Mouse (Mus musculus) limb, embryonic 11.5 days (tissue): ENCODE measurements around the gene Ntm. TPM values are rescaled to one million over a fixed set of nuclear protein-coding genes. Genes with fewer than 3 reads are reported as not detected.

Experiments
- ATAC-seq: fragments of 200-750 bp; cut with Nextera tagmentation; 2 replicates; pipeline ENCODE4 v1.8.0; 2017; ENCODE audit warnings: low read depth; ENCODE audit not compliant: insufficient number of reproducible peaks, low FRiP score, low TSS enrichment
- DNase-seq: peaks from one replicate; pipeline ENCODE4 v3.0.0-alpha.2; 2015; ENCODE audit warnings: low spot score
- H3K27ac ChIP-seq: fragments of 300-500 bp; sonication (generic); replicated peaks from 2 replicates; pipeline ENCODE4 v1.5.1; 2014; ENCODE audit warnings: low read depth, mild to moderate bottlenecking, low read length
- H3K27me3 ChIP-seq: fragments of 300-500 bp; sonication (generic); 2 replicates; pipeline ENCODE4 v1.6.1; 2014; ENCODE audit warnings: mild to moderate bottlenecking, low read length, mixed read lengths; ENCODE audit not compliant: control insufficient read depth, insufficient read depth
- H3K36me3 ChIP-seq: fragments of 300-500 bp; sonication (generic); 2 replicates; pipeline ENCODE4 v1.6.1; 2014; ENCODE audit warnings: mild to moderate bottlenecking, low read length, moderate library complexity, mixed read lengths; ENCODE audit not compliant: control insufficient read depth, insufficient read depth
- H3K4me1 ChIP-seq: fragments of 300-500 bp; sonication (generic); 2 replicates; pipeline ENCODE4 v1.6.1; 2014; ENCODE audit warnings: low read length, mixed read lengths; ENCODE audit not compliant: control insufficient read depth, insufficient read depth
- H3K4me2 ChIP-seq: fragments of 300-500 bp; sonication (generic); 2 replicates; pipeline ENCODE4 v1.6.1; 2014; ENCODE audit warnings: low read depth, mild to moderate bottlenecking, moderate library complexity; ENCODE audit not compliant: severe bottlenecking
- H3K4me3 ChIP-seq: fragments of 300-500 bp; sonication (generic); 2 replicates; pipeline ENCODE4 v1.5.1; 2014; ENCODE audit warnings: low read depth, low read length
- H3K9ac ChIP-seq: fragments of 300-500 bp; sonication (generic); 2 replicates; pipeline ENCODE4 v1.6.1; 2014; ENCODE audit warnings: mild to moderate bottlenecking, low read length
- H3K9me3 ChIP-seq: fragments of 300-500 bp; sonication (generic); 2 replicates; pipeline ENCODE4 v1.6.1; 2016; ENCODE audit warnings: low read length; ENCODE audit not compliant: control insufficient read depth
- WGBS: fragments of 180-500 bp; shearing (Covaris S2); extraction: QIAGEN DNeasy Blood & Tissue Kit; methylation state at CpG from one replicate; pipeline ENCODE4 v1.1.7; 2014; 5-methylcytosine and 5-hydroxymethylcytosine counted together
- polyA plus RNA-seq: library from polyadenylated mRNA; unstranded; fragments of >200 nt; fragmentation: Nextera tagmentation; extraction: Ambion mirVana; gene quantifications from 2 replicates; pipeline ENCODE4 v1.2.1, GENCODE M21; 2014

The Ntm gene
- polyA plus RNA-seq, 1 experiment from 2014 or later = 16.2 TPM

- ATAC-seq = no peak
- WGBS = 87% methylated on average over 3 of the region's 3 CpGs
- H3K9ac ChIP-seq = no peak overlapping the region
- H3K27ac ChIP-seq = no peak overlapping the region
- no peak overlapping the region for H3K4me3 ChIP-seq
- DNase-seq = no peak
- no peaks in the 10 kb centered on the region for H3K9me3 ChIP-seq
- H3K36me3 ChIP-seq = no peaks in the 10 kb centered on the region
- no peak overlapping the region for H3K4me2 ChIP-seq
- no peaks in the 10 kb centered on the region for H3K4me1 ChIP-seq
- H3K27me3 ChIP-seq = no peaks in the 10 kb centered on the region
Observed at GRCm38 (mm10) chr9:29272861-29273260, 690.1 kb downstream of the Ntm start.

DNA sequence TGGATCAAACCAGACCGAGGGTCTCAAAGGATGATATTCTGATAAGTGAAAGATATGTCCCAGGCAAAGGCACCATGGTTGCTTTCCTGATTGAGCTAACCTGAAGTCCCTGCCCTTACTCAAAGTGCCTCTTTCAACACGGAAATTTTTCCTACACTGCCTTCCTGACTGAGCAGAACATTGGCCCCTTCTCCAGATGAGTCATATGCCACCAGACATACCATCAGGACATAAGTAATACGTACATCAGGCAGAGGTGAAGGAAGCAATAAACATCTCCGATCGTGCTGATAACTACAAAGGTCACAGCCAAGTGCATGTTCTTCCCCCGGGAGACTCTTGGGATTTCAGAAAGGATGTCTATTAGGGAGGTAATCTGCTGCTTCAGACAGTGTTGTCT, 693.0 kb downstream of the Ntm start:
- Histone ChIP-seq H3K36me3 (no peaks in the 10 kb centered on the region), H3K27ac (no peak overlapping the region), H3K27me3 (no peaks in the 10 kb centered on the region), H3K9ac (no peak overlapping the region), H3K9me3 (no peaks in the 10 kb centered on the region), H3K4me3 (no peak overlapping the region), H3K4me1 (no peaks in the 10 kb centered on the region), H3K4me2 (no peak overlapping the region)
- no peak for DNase-seq
- WGBS = 81% methylated on average over 6 of the region's 6 CpGs
- ATAC-seq = no peak

DNA sequence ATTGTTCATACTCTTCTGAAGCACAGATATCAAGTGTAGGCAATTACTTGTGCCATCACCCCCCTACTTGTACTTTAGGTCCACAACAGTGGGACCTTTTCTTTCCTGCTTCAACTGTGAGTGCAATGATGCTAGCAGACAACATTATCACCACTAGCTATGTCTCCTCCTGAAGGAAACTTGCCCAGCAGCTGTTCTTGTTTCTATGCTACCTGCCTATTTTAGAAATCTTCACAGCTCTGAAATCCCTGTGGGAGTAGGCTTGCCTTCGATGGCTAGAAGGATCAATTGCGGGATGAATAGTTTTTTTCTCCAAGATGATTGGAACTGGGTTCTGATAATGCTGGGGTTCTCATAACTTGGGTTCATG, 693.7 kb downstream of the Ntm start:
- H3K27ac ChIP-seq = no peak overlapping the region
- H3K4me2 ChIP-seq = no peak overlapping the region
- H3K9ac ChIP-seq = no peak overlapping the region
- no peaks in the 10 kb centered on the region for H3K36me3 ChIP-seq
- 96% methylated on average over 2 of the region's 2 CpGs for WGBS
- H3K4me3 ChIP-seq = no peak overlapping the region
- no peaks in the 10 kb centered on the region for H3K4me1 ChIP-seq
- no peaks in the 10 kb centered on the region for H3K9me3 ChIP-seq
- ATAC-seq = no peak
- DNase-seq = no peak
- no peaks in the 10 kb centered on the region for H3K27me3 ChIP-seq

GRCm38 (mm10) chr9:29268583-29269276, 694.2 kb downstream of the Ntm start:
- no peak overlapping the region for H3K27ac ChIP-seq
- no peak for DNase-seq

DNA sequence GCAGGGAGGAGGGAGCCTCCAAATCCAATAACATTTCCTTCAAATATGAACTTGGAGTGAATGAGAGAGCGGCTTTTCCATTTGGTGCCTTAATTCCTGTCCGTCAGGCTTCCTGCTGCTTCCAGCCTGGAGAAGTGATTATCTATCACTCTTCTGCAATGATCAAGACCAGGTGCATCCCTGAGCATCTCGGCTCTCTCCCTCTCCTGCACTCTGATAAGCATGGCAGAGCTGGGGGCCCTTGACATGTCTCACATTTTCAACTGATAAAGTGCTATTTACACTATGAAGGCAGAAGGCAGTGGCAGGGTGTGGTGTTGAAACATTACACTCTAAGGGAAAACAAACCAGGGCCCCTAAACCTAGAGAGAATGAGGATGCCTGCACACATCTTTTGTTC, 695.3 kb downstream of the Ntm start:
- no peak for DNase-seq
- H3K4me3 ChIP-seq = no peak overlapping the region
- H3K27ac ChIP-seq = no peak overlapping the region
- H3K9ac ChIP-seq = no peak overlapping the region
- ATAC-seq = no peak
- H3K27me3 ChIP-seq = no peaks in the 10 kb centered on the region
- no peaks in the 10 kb centered on the region for H3K9me3 ChIP-seq
- H3K4me2 ChIP-seq = no peak overlapping the region
- no peaks in the 10 kb centered on the region for H3K4me1 ChIP-seq
- 52% methylated on average over 3 of the region's 3 CpGs for WGBS
- H3K36me3 ChIP-seq = no peaks in the 10 kb centered on the region

More at GRCm38 (mm10) chr9:29268583-29269276, 694.2 kb downstream of the Ntm start:
- Histone ChIP-seq H3K4me1 (no peaks in the 10 kb centered on the region), H3K36me3 (no peaks in the 10 kb centered on the region), H3K4me2 (no peak overlapping the region), H3K27me3 (no peaks in the 10 kb centered on the region), H3K4me3 (no peak overlapping the region), H3K9me3 (no peaks in the 10 kb centered on the region), H3K9ac (no peak overlapping the region)
- ATAC-seq = no peak
- WGBS = 66% methylated on average over 10 of the region's 10 CpGs

GRCm38 (mm10) chr9:29265177-29265576, 697.8 kb downstream of the Ntm start:
- Histone ChIP-seq H3K4me2 (no peak overlapping the region), H3K9me3 (no peaks in the 10 kb centered on the region), H3K27me3 (no peaks in the 10 kb centered on the region), H3K27ac (no peak overlapping the region), H3K4me1 (no peaks in the 10 kb centered on the region), H3K36me3 (no peaks in the 10 kb centered on the region), H3K9ac (no peak overlapping the region), H3K4me3 (no peak overlapping the region)
- ATAC-seq = no peak
- WGBS = 69% methylated on average over 4 of the region's 4 CpGs
- no peak for DNase-seq

DNA sequence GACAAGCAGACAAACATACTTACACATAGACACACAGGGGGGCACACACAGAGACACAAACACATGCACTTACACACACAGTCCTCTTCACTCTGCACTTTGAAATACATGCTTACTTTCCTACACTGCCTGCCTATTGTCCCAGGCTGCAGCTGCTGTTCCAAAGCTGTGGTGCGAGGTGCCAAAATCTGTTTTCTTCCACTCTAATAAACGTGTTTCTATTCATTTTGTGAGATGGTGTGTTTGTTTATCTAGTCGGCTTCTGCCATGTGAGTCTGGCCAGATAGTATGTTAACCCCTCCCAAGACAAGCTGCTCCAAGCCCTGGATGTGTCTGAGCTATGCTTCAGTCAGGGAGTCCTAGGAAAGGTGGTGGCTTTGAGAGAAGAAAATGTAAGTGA, 700.1 kb downstream of the Ntm start:
- no peak for DNase-seq
- H3K27ac ChIP-seq = no peak overlapping the region
- H3K27me3 ChIP-seq = no peaks in the 10 kb centered on the region
- no peaks in the 10 kb centered on the region for H3K9me3 ChIP-seq
- H3K4me2 ChIP-seq = no peak overlapping the region
- no peak overlapping the region for H3K4me3 ChIP-seq
- H3K36me3 ChIP-seq = no peaks in the 10 kb centered on the region
- no peak for ATAC-seq
- H3K9ac ChIP-seq = no peak overlapping the region
- no peaks in the 10 kb centered on the region for H3K4me1 ChIP-seq
- 70% methylated on average over 3 of the region's 3 CpGs for WGBS

DNA sequence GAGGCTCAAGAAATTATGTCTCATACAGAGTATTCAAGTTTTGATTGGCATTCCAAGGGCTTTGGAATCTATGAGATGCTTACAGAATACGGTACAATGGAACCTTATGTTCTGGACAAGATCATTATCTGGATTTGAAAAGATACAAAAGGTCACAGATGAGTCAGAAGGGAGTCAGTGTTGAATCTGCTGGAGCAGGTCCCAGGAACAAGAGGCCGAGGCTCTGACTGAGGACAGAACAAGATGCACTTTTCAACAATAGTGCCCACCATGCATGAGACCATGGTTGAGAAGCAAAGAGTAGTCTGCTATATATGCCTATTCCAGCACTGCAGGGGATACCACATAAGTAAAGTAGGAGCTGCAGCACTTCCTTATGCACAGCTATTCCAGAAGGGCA, 710.1 kb downstream of the Ntm start:
- Histone ChIP-seq H3K4me1 (no peaks in the 10 kb centered on the region), H3K27ac (no peak overlapping the region), H3K4me3 (no peak overlapping the region), H3K36me3 (no peaks in the 10 kb centered on the region), H3K9ac (no peak overlapping the region), H3K4me2 (no peak overlapping the region), H3K9me3 (no peaks in the 10 kb centered on the region), H3K27me3 (no peaks in the 10 kb centered on the region)
- no peak for ATAC-seq
- 91% methylated on average over 2 of the region's 2 CpGs for WGBS
- DNase-seq = no peak

- no peaks in the 10 kb centered on the region for H3K9me3 ChIP-seq
- H3K9ac ChIP-seq = no peak overlapping the region
- H3K4me2 ChIP-seq = no peak overlapping the region
- no peaks in the 10 kb centered on the region for H3K36me3 ChIP-seq
- ATAC-seq (no peak), DNase-seq (no peak)
- WGBS = 73% methylated on average over 3 of the region's 3 CpGs
- no peaks in the 10 kb centered on the region for H3K4me1 ChIP-seq
- no peak overlapping the region for H3K4me3 ChIP-seq
- H3K27me3 ChIP-seq = no peaks in the 10 kb centered on the region
- H3K27ac ChIP-seq = no peak overlapping the region
Observed at GRCm38 (mm10) chr9:29250813-29251212, 712.1 kb downstream of the Ntm start.
